Mouse (Mus musculus) hindbrain, embryonic 16.5 days (tissue): ENCODE results near the gene Tmem234. TPM values are rescaled to one million over a fixed set of nuclear protein-coding genes. Genes with fewer than 3 reads are reported as not detected.

ENCODE experiments used
- ATAC-seq: fragments of 200-750 bp; cut with Nextera tagmentation; 2 replicates; pipeline ENCODE4 v1.8.0; 2017; ENCODE audit warnings: moderate TSS enrichment, moderate library complexity
- H3K27ac ChIP-seq: fragments of 300-500 bp; sonication (generic); 2 replicates; pipeline ENCODE4 v1.5.1; 2014; ENCODE audit warnings: low read depth, mild to moderate bottlenecking, control low read depth, low read length, moderate library complexity
- H3K27me3 ChIP-seq: fragments of 300-500 bp; sonication (generic); replicated peaks from 2 replicates; pipeline ENCODE4 v1.6.1; 2014; ENCODE audit warnings: low read length; ENCODE audit not compliant: control insufficient read depth, insufficient read depth
- H3K36me3 ChIP-seq: fragments of 300-500 bp; sonication (generic); 2 replicates; pipeline ENCODE4 v1.6.1; 2014; ENCODE audit warnings: mild to moderate bottlenecking, low read length, moderate library complexity, mixed read lengths; ENCODE audit not compliant: control insufficient read depth, insufficient read depth
- H3K4me1 ChIP-seq: fragments of 300-500 bp; sonication (generic); 2 replicates; pipeline ENCODE4 v1.6.1; 2014; ENCODE audit warnings: low read depth, low read length; ENCODE audit not compliant: control insufficient read depth, insufficient read depth
- H3K4me2 ChIP-seq: fragments of 300-500 bp; sonication (generic); 2 replicates; pipeline ENCODE4 v1.6.1; 2014; ENCODE audit warnings: mild to moderate bottlenecking, low read length, control low read depth, moderate library complexity
- H3K4me3 ChIP-seq: fragments of 300-500 bp; sonication (generic); 2 replicates; pipeline ENCODE4 v1.5.1; 2014; ENCODE audit warnings: mild to moderate bottlenecking, low read length, control low read depth, moderate library complexity
- H3K9ac ChIP-seq: fragments of 300-500 bp; sonication (generic); 2 replicates; pipeline ENCODE4 v1.6.1; 2014; ENCODE audit warnings: low read depth, mild to moderate bottlenecking, control low read depth, low read length, moderate library complexity
- H3K9me3 ChIP-seq: fragments of 300-500 bp; sonication (generic); 2 replicates; pipeline ENCODE4 v1.6.1; 2014; ENCODE audit warnings: mild to moderate bottlenecking, low read length, moderate library complexity; ENCODE audit not compliant: control insufficient read depth
- WGBS: fragments of 180-500 bp; shearing (Covaris S2); extraction: QIAGEN DNeasy Blood & Tissue Kit; methylation state at CpG from one replicate; pipeline ENCODE4 v1.1.7; 2014; 5-methylcytosine and 5-hydroxymethylcytosine counted together
- polyA plus RNA-seq: library from polyadenylated mRNA; unstranded; fragments of >200 nt; fragmentation: Nextera tagmentation; extraction: Ambion mirVana; gene quantifications from 2 replicates; pipeline ENCODE4 v1.2.1, GENCODE M21; 2015

Gene Tmem234
- polyA plus RNA-seq, 1 experiment from 2014 or later = 190 TPM

GRCm38 (mm10) chr4:129640638-129641467 is 40.4 kb downstream of the Tmem234 start, which contains the start of gene Txlna:
Gene Txlna (minus strand): TSS chr4:129641065.
- Histone ChIP-seq H3K4me1 (peaks cover 22% of the 10 kb centered on the region), H3K36me3 (peaks cover 19% of the 10 kb centered on the region), H3K4me2 (peak within 1 kb of the TSS; percentile 93), H3K27ac (peak within 1 kb of the TSS; percentile 97), H3K9ac (peak within 1 kb of the TSS; percentile 78), H3K9me3 (no peaks in the 10 kb centered on the region), H3K4me3 (peak within 1 kb of the TSS; percentile 69), H3K27me3 (no peaks in the 10 kb centered on the region)
- ATAC-seq = peak; percentile 96
- under 1% methylated on average over 42 of the region's 60 CpGs for WGBS

- Histone ChIP-seq H3K4me1 (peaks cover 22% of the 10 kb centered on the region), H3K9ac (no peak overlapping the region), H3K27me3 (no peaks in the 10 kb centered on the region), H3K9me3 (no peaks in the 10 kb centered on the region), H3K27ac (no peak overlapping the region), H3K4me3 (no peak overlapping the region), H3K36me3 (peaks cover 10% of the 10 kb centered on the region), H3K4me2 (peak overlapping the region; percentile 46; the same call in 1 of the 2 replicates)
- ATAC-seq = no peak
- 42% methylated on average over 5 of the region's 5 CpGs for WGBS
Observed at GRCm38 (mm10) chr4:129641756-129642155, 41.3 kb downstream of the Tmem234 start.

GRCm38 (mm10) chr4:129645204-129645603 is 44.7 kb downstream of the Tmem234 start:
- Histone ChIP-seq H3K36me3 (peaks cover 25% of the 10 kb centered on the region), H3K9ac (no peak overlapping the region), H3K27ac (no peak overlapping the region), H3K9me3 (no peaks in the 10 kb centered on the region), H3K27me3 (no peaks in the 10 kb centered on the region), H3K4me1 (peaks cover 3% of the 10 kb centered on the region), H3K4me2 (no peak overlapping the region), H3K4me3 (no peak overlapping the region)
- 88% methylated on average over 6 of the region's 6 CpGs for WGBS
- ATAC-seq = no peak

- ATAC-seq = no peak
- Histone ChIP-seq H3K36me3 (peaks cover 44% of the 10 kb centered on the region), H3K4me3 (no peak overlapping the region), H3K4me2 (no peak overlapping the region), H3K9me3 (no peaks in the 10 kb centered on the region), H3K4me1 (no peaks in the 10 kb centered on the region), H3K27me3 (no peaks in the 10 kb centered on the region), H3K27ac (no peak overlapping the region), H3K9ac (no peak overlapping the region)
- 90% methylated on average over 1 of the region's 1 CpGs for WGBS
Observed at GRCm38 (mm10) chr4:129648656-129649055, 48.2 kb downstream of the Tmem234 start.

- Histone ChIP-seq H3K9ac (no peak overlapping the region), H3K27me3 (no peaks in the 10 kb centered on the region), H3K27ac (no peak overlapping the region), H3K4me1 (no peaks in the 10 kb centered on the region), H3K9me3 (no peaks in the 10 kb centered on the region), H3K36me3 (peaks cover 60% of the 10 kb centered on the region), H3K4me3 (no peak overlapping the region), H3K4me2 (no peak overlapping the region)
- no peak for ATAC-seq
- 96% methylated on average over 8 of the region's 8 CpGs for WGBS
Observed at GRCm38 (mm10) chr4:129650359-129650758, 49.9 kb downstream of the Tmem234 start.

- ATAC-seq = no peak
- H3K27ac ChIP-seq = no peak overlapping the region
- no peak overlapping the region for H3K4me3 ChIP-seq
- peaks cover 50% of the 10 kb centered on the region for H3K36me3 ChIP-seq
- WGBS = 94% methylated on average over 14 of the region's 14 CpGs
- no peak overlapping the region for H3K9ac ChIP-seq
- H3K27me3 ChIP-seq = no peaks in the 10 kb centered on the region
- H3K9me3 ChIP-seq = no peaks in the 10 kb centered on the region
- no peak overlapping the region for H3K4me2 ChIP-seq
- no peaks in the 10 kb centered on the region for H3K4me1 ChIP-seq
Observed at GRCm38 (mm10) chr4:129654770-129655169, 54.3 kb downstream of the Tmem234 start.

GRCm38 (mm10) chr4:129661584-129661983 is 61.1 kb downstream of the Tmem234 start:
- Histone ChIP-seq H3K4me3 (no peak overlapping the region), H3K27ac (no peak overlapping the region), H3K4me2 (no peak overlapping the region), H3K9me3 (no peaks in the 10 kb centered on the region), H3K27me3 (no peaks in the 10 kb centered on the region), H3K9ac (no peak overlapping the region), H3K4me1 (no peaks in the 10 kb centered on the region), H3K36me3 (peaks cover 10% of the 10 kb centered on the region)
- WGBS = 91% methylated on average over 3 of the region's 3 CpGs
- no peak for ATAC-seq

GRCm38 (mm10) chr4:129662255-129662813 is 61.9 kb downstream of the Tmem234 start:
- H3K4me1 ChIP-seq = no peaks in the 10 kb centered on the region
- H3K36me3 ChIP-seq = peaks cover 7% of the 10 kb centered on the region
- WGBS = 92% methylated on average over 3 of the region's 3 CpGs
- no peak overlapping the region for H3K27ac ChIP-seq
- ATAC-seq = no peak
- no peaks in the 10 kb centered on the region for H3K9me3 ChIP-seq
- no peak overlapping the region for H3K4me3 ChIP-seq
- H3K4me2 ChIP-seq = no peak overlapping the region
- no peaks in the 10 kb centered on the region for H3K27me3 ChIP-seq
- H3K9ac ChIP-seq = no peak overlapping the region

- no peaks in the 10 kb centered on the region for H3K27me3 ChIP-seq
- H3K36me3 ChIP-seq = peaks cover 8% of the 10 kb centered on the region
- H3K4me1 ChIP-seq = peaks cover 13% of the 10 kb centered on the region
- H3K4me3 ChIP-seq = peak overlapping the region; percentile 91
- peak overlapping the region; percentile 96 for H3K9ac ChIP-seq
- H3K9me3 ChIP-seq = no peaks in the 10 kb centered on the region
- peak overlapping the region; percentile 93 for H3K27ac ChIP-seq
- peak overlapping the region; percentile 69 for H3K4me2 ChIP-seq
- no peak for ATAC-seq
- 6% methylated on average over 12 of the region's 12 CpGs for WGBS
Observed at GRCm38 (mm10) chr4:129671491-129672082, 71.1 kb downstream of the Tmem234 start.
